Mouse (Mus musculus) adrenal gland, postnatal 0 days (tissue): ENCODE results near the gene Olfr299. TPM values are rescaled to one million over a fixed set of nuclear protein-coding genes. Genes with fewer than 3 reads are reported as not detected.

Experiments
- polyA plus RNA-seq: library from polyadenylated mRNA; unstranded; fragments of >200 nt; fragmentation: Nextera tagmentation; extraction: Ambion mirVana; gene quantifications from 2 replicates; pipeline ENCODE4 v1.2.1, GENCODE M21; 2015

The Olfr299 gene
- not detected in 2 replicates for polyA plus RNA-seq

GRCm38 (mm10) chr7:86459621-86460020, at the start of gene Olfr299:
Gene Olfr299 (plus strand): TSS chr7:86459921.

GRCm38 (mm10) chr7:86492384-86492783, 32.7 kb downstream of the Olfr299 start, which contains the start of gene Olfr298:
Gene Olfr298 (minus strand): TSS chr7:86492484.

Other genes with a start within 250 kb of the Olfr299 start
- not detected in 2 replicates for gene Vmn2r76, start 213.6 kb upstream of the Olfr299 start, polyA plus RNA-seq
- gene Olfr310, start 182.7 kb upstream of the Olfr299 start, polyA plus RNA-seq, result not detected in 2 replicates
- not detected in 2 replicates for gene Olfr309, start 146.2 kb upstream of the Olfr299 start, polyA plus RNA-seq
- gene Olfr308, start 134.3 kb upstream of the Olfr299 start, polyA plus RNA-seq, result not detected in 2 replicates
- not detected in 2 replicates for gene Olfr307, start 122.3 kb upstream of the Olfr299 start, polyA plus RNA-seq
- gene Olfr305, start 93.0 kb upstream of the Olfr299 start, polyA plus RNA-seq, result not detected in 2 replicates
- not detected in 2 replicates for gene Olfr304, start 73.3 kb upstream of the Olfr299 start, polyA plus RNA-seq
- gene Olfr303, start 62.1 kb upstream of the Olfr299 start, polyA plus RNA-seq, result not detected in 2 replicates
- gene Olfr301, start 56.1 kb upstream of the Olfr299 start, polyA plus RNA-seq, result not detected in 2 replicates
- not detected in 2 replicates for gene Olfr298, start 32.6 kb downstream of the Olfr299 start, polyA plus RNA-seq
- gene Olfr297, start 60.0 kb downstream of the Olfr299 start, polyA plus RNA-seq, result not detected in 2 replicates
- not detected in 2 replicates for gene Olfr295, start 123.9 kb downstream of the Olfr299 start, polyA plus RNA-seq
- not detected in 2 replicates for gene Olfr294, start 156.7 kb downstream of the Olfr299 start, polyA plus RNA-seq
- not detected in 2 replicates for gene Olfr293, start 189.1 kb downstream of the Olfr299 start, polyA plus RNA-seq
- gene Olfr292, start 228.4 kb downstream of the Olfr299 start, polyA plus RNA-seq, result not detected in 2 replicates